Mouse (Mus musculus) myocyte (in vitro differentiated cells): ENCODE results near the gene Gm32717.
"Not testable (repeated sequence)": the region's sequence is repeated elsewhere in the genome, so short reads cannot be mapped to it uniquely, and the experiment has no call there.

Experiments
- E2F4 ChIP-seq: IDR thresholded peaks from one replicate; pipeline ENCODE4 v1.6.1; 2011; ENCODE audit warnings: mild to moderate bottlenecking, control low read depth, moderate library complexity; ENCODE audit not compliant: insufficient read depth
- MAX ChIP-seq: IDR thresholded peaks from one replicate; pipeline ENCODE4 v1.6.1; 2011; ENCODE audit warnings: low read depth, mild to moderate bottlenecking, control low read depth
- MYOG ChIP-seq, 3 experiments: IDR thresholded peaks; one replicate each; pipeline ENCODE4 v1.6.1; 2011; ENCODE audit warnings: control low read depth in 2 of 3, low read depth in 2 of 3, mild to moderate bottlenecking in 2 of 3; ENCODE audit not compliant: insufficient read length in 2 of 3, control insufficient read depth in 1 of 3, insufficient read depth in 1 of 3
- POLR2A ChIP-seq: IDR thresholded peaks from one replicate; pipeline ENCODE4 v1.6.1; 2011; ENCODE audit warnings: low read depth, mild to moderate bottlenecking, control low read depth, moderate library complexity; ENCODE audit not compliant: insufficient read length
- POLR2AphosphoS2 ChIP-seq: IDR thresholded peaks from one replicate; pipeline ENCODE4 v1.6.1; 2011; ENCODE audit warnings: low read depth, control low read depth; ENCODE audit not compliant: insufficient read length
- TCF12 ChIP-seq: IDR thresholded peaks from one replicate; pipeline ENCODE4 v1.6.1; 2011; ENCODE audit warnings: mild to moderate bottlenecking, control low read depth; ENCODE audit not compliant: poor library complexity, insufficient read depth, severe bottlenecking
- USF1 ChIP-seq: IDR thresholded peaks from one replicate; pipeline ENCODE4 v1.6.1; 2011; ENCODE audit warnings: low read depth, mild to moderate bottlenecking, control low read depth, moderate library complexity

DNA sequence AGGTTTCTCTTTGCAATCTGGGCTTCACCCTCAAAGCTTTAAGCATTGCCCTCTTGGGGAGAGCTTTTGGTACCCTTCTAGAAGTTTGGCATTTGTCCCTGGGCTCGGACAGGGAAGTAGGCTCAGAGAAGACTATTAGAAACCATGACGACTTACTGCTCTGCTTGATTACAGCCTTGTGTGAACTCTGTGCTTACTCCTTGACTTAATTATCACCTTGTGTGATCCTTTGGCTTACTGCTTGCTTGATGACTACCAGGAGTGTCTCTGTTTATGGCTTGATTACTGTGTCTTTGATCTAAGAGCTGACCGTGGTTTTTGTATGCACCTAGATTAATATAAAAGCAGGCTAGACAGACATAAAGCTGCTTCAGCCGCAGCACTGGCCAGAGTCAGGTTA, 37.5 kb upstream of the Gm32717 start:
- TF ChIP-seq MAX; POLR2A; POLR2AphosphoS2; TCF12; MYOG (IDR thresholded peaks at IDR 0.05; ENCODE audit: control insufficient read depth in 1 of 3, insufficient read depth in 1 of 3, insufficient read length in 2 of 3, low read depth in 2 of 3); E2F4; USF1: not testable (repeated sequence)
